Mouse (Mus musculus) forebrain, embryonic 14.5 days (tissue): ENCODE results near the gene 1810037I17Rik. TPM values are rescaled to one million over a fixed set of nuclear protein-coding genes. Genes with fewer than 3 reads are reported as not detected.

Experiments used
- ATAC-seq: fragments of 200-750 bp; cut with Nextera tagmentation; 2 replicates; pipeline ENCODE4 v1.8.0; 2017; ENCODE audit warnings: mild to moderate bottlenecking, moderate library complexity
- DNase-seq: peaks from one replicate; pipeline ENCODE4 v3.0.0-alpha.2; 2015; ENCODE audit warnings: low spot score
- H3K27ac ChIP-seq: fragments of 300-500 bp; sonication (generic); 2 replicates; pipeline ENCODE4 v1.5.1; 2014; ENCODE audit warnings: low read depth, mild to moderate bottlenecking, control low read depth, low read length, moderate library complexity
- H3K27me3 ChIP-seq: fragments of 300-500 bp; sonication (generic); replicated peaks from 2 replicates; pipeline ENCODE4 v1.6.1; 2014; ENCODE audit warnings: low read length, control low read depth, mixed read lengths; ENCODE audit not compliant: control insufficient read depth, insufficient read depth
- H3K36me3 ChIP-seq: fragments of 300-500 bp; sonication (generic); 2 replicates; pipeline ENCODE4 v1.6.1; 2014; ENCODE audit warnings: low read length, control low read depth; ENCODE audit not compliant: control insufficient read depth, insufficient read depth
- H3K4me1 ChIP-seq: fragments of 300-500 bp; sonication (generic); 2 replicates; pipeline ENCODE4 v1.6.1; 2014; ENCODE audit warnings: antibody characterized with exemption, low read length, control low read depth; ENCODE audit not compliant: control insufficient read depth, insufficient read depth
- H3K4me2 ChIP-seq: fragments of 300-500 bp; sonication (generic); 2 replicates; pipeline ENCODE4 v1.6.1; 2014; ENCODE audit warnings: mild to moderate bottlenecking, control low read depth, low read length
- H3K4me3 ChIP-seq: fragments of 300-500 bp; sonication (generic); 2 replicates; pipeline ENCODE4 v1.5.1; 2014; ENCODE audit warnings: low read depth, low read length, control low read depth
- H3K9ac ChIP-seq: fragments of 300-500 bp; sonication (generic); 2 replicates; pipeline ENCODE4 v1.6.1; 2014; ENCODE audit warnings: mild to moderate bottlenecking, low read length, control low read depth, moderate library complexity
- H3K9me3 ChIP-seq: fragments of 300-500 bp; sonication (generic); replicated peaks from 2 replicates; pipeline ENCODE4 v1.6.1; 2016; ENCODE audit warnings: low read length, control low read depth, mixed read lengths; ENCODE audit not compliant: control insufficient read depth
- WGBS: fragments of 180-500 bp; shearing (Covaris S2); extraction: QIAGEN DNeasy Blood & Tissue Kit; methylation state at CpG from one replicate; pipeline ENCODE4 v1.1.7; 2014; 5-methylcytosine and 5-hydroxymethylcytosine counted together
- polyA plus RNA-seq: library from polyadenylated mRNA; unstranded; fragments of >200 nt; fragmentation: Nextera tagmentation; extraction: Ambion mirVana; gene quantifications from 2 replicates; pipeline ENCODE4 v1.2.1, GENCODE M21; 2014

The 1810037I17Rik gene
- polyA plus RNA-seq = 101 and 109 TPM in 2 replicates

- peaks cover 5% of the 10 kb centered on the region; the same call in 1 of the 2 replicates for H3K36me3 ChIP-seq
- DNase-seq (peak; percentile 98), ATAC-seq (peak; percentile 99)
- no peaks in the 10 kb centered on the region for H3K27me3 ChIP-seq
- no peaks in the 10 kb centered on the region for H3K9me3 ChIP-seq
- H3K4me2 ChIP-seq = peak within 1 kb of the TSS; percentile 51
- peak within 1 kb of the TSS; percentile 57 for H3K4me3 ChIP-seq
- H3K27ac ChIP-seq = peak within 1 kb of the TSS; percentile 63; the same call in 1 of the 2 replicates
- 1% methylated on average over 65 of the region's 68 CpGs for WGBS
- peak within 1 kb of the TSS; percentile 66 for H3K9ac ChIP-seq
- 0 out of 2 replicates have a peak, but pooled peaks cover 4% of the 10 kb centered on the region for H3K4me1 ChIP-seq
These were observed at the start of gene 1810037I17Rik for GRCm38 (mm10) chr3:122924009-122924914. TSS of gene 1810037I17Rik (plus strand) at chr3:122924203.

GRCm38 (mm10) chr3:122876870-122877269 is 47.1 kb upstream of the 1810037I17Rik start:
- Histone ChIP-seq H3K4me2 (no peak overlapping the region), H3K9ac (no peak overlapping the region), H3K27me3 (no peaks in the 10 kb centered on the region), H3K9me3 (no peaks in the 10 kb centered on the region), H3K4me1 (no peaks in the 10 kb centered on the region), H3K27ac (no peak overlapping the region), H3K4me3 (no peak overlapping the region), H3K36me3 (no peaks in the 10 kb centered on the region)
- ATAC-seq (no peak), DNase-seq (no peak)
- 92% methylated on average over 2 of the region's 2 CpGs for whole genome bisulfite sequencing

GRCm38 (mm10) chr3:122877543-122877942 is 46.5 kb upstream of the 1810037I17Rik start:
- DNase-seq (no peak), ATAC-seq (no peak)
- Histone ChIP-seq H3K4me1 (no peaks in the 10 kb centered on the region), H3K27ac (no peak overlapping the region), H3K9me3 (no peaks in the 10 kb centered on the region), H3K9ac (no peak overlapping the region), H3K27me3 (no peaks in the 10 kb centered on the region), H3K36me3 (no peaks in the 10 kb centered on the region), H3K4me3 (no peak overlapping the region), H3K4me2 (no peak overlapping the region)
- WGBS = 96% methylated on average over 3 of the region's 3 CpGs

GRCm38 (mm10) chr3:122878705-122879315 is 45.2 kb upstream of the 1810037I17Rik start:
- ATAC-seq (no peak), DNase-seq (no peak)
- Histone ChIP-seq H3K4me3 (no peak overlapping the region), H3K9me3 (no peaks in the 10 kb centered on the region), H3K4me1 (no peaks in the 10 kb centered on the region), H3K36me3 (no peaks in the 10 kb centered on the region), H3K27ac (no peak overlapping the region), H3K4me2 (no peak overlapping the region), H3K27me3 (no peaks in the 10 kb centered on the region), H3K9ac (no peak overlapping the region)
- WGBS = 91% methylated on average over 8 of the region's 8 CpGs

- H3K4me2 ChIP-seq = no peak overlapping the region
- 79% methylated on average over 4 of the region's 4 CpGs for WGBS
- no peak overlapping the region for H3K9ac ChIP-seq
- no peak for ATAC-seq
- H3K4me1 ChIP-seq = no peaks in the 10 kb centered on the region
- no peak for DNase-seq
- no peak overlapping the region for H3K27ac ChIP-seq
- H3K27me3 ChIP-seq = no peaks in the 10 kb centered on the region
- no peaks in the 10 kb centered on the region for H3K36me3 ChIP-seq
- H3K9me3 ChIP-seq = no peaks in the 10 kb centered on the region
- H3K4me3 ChIP-seq = no peak overlapping the region
These were observed 36.3 kb upstream of the 1810037I17Rik start for GRCm38 (mm10) chr3:122887505-122888301.

GRCm38 (mm10) chr3:122888371-122888819 is 35.6 kb upstream of the 1810037I17Rik start:
- no peak overlapping the region for H3K4me3 ChIP-seq
- no peaks in the 10 kb centered on the region for H3K9me3 ChIP-seq
- no peak overlapping the region for H3K9ac ChIP-seq
- no peak overlapping the region for H3K4me2 ChIP-seq
- no peak overlapping the region for H3K27ac ChIP-seq
- H3K27me3 ChIP-seq = no peaks in the 10 kb centered on the region
- no peaks in the 10 kb centered on the region for H3K36me3 ChIP-seq
- no peak for DNase-seq
- no peak for ATAC-seq
- no peaks in the 10 kb centered on the region for H3K4me1 ChIP-seq
- 89% methylated on average over 5 of the region's 5 CpGs for WGBS

- Histone ChIP-seq H3K4me1 (no peaks in the 10 kb centered on the region), H3K36me3 (no peaks in the 10 kb centered on the region), H3K27ac (no peak within 1 kb of the TSS), H3K4me3 (no peak within 1 kb of the TSS), H3K4me2 (no peak within 1 kb of the TSS), H3K9me3 (no peaks in the 10 kb centered on the region), H3K27me3 (no peaks in the 10 kb centered on the region), H3K9ac (no peak within 1 kb of the TSS)
- ATAC-seq = no peak
- no peak for DNase-seq
- 98% methylated on average over 3 of the region's 3 CpGs for WGBS
These were observed 29.2 kb upstream of the 1810037I17Rik start, which contains the start of gene Fabp2 for GRCm38 (mm10) chr3:122894772-122895171. TSS of gene Fabp2 (plus strand) at chr3:122895072.

GRCm38 (mm10) chr3:122895189-122895731 is 28.7 kb upstream of the 1810037I17Rik start:
- WGBS = 91% methylated on average over 11 of the region's 11 CpGs
- Histone ChIP-seq H3K4me1 (no peaks in the 10 kb centered on the region), H3K9ac (no peak overlapping the region), H3K27me3 (no peaks in the 10 kb centered on the region), H3K9me3 (no peaks in the 10 kb centered on the region), H3K36me3 (no peaks in the 10 kb centered on the region), H3K27ac (no peak overlapping the region), H3K4me3 (no peak overlapping the region), H3K4me2 (no peak overlapping the region)
- ATAC-seq (no peak), DNase-seq (no peak)
